Mouse (Mus musculus) hindbrain, embryonic 12.5 days (tissue): ENCODE data around the gene Crct1. TPM values are rescaled to one million over a fixed set of nuclear protein-coding genes. Genes with fewer than 3 reads are reported as not detected.

Source experiments
- ATAC-seq: fragments of 200-750 bp; cut with Nextera tagmentation; 2 replicates; pipeline ENCODE4 v1.8.0; 2017; ENCODE audit warnings: moderate TSS enrichment; ENCODE audit not compliant: low FRiP score
- H3K27ac ChIP-seq: fragments of 300-500 bp; sonication (generic); 2 replicates; pipeline ENCODE4 v1.5.1; 2016; ENCODE audit warnings: mild to moderate bottlenecking
- H3K27me3 ChIP-seq: fragments of 300-500 bp; sonication (generic); 2 replicates; pipeline ENCODE4 v1.6.1; 2016; ENCODE audit warnings: mild to moderate bottlenecking
- H3K36me3 ChIP-seq: fragments of 300-500 bp; sonication (generic); 2 replicates; pipeline ENCODE4 v1.6.1; 2016; ENCODE audit warnings: mild to moderate bottlenecking
- H3K4me1 ChIP-seq: fragments of 300-500 bp; sonication (generic); 2 replicates; pipeline ENCODE4 v1.6.1; 2016
- H3K4me2 ChIP-seq: fragments of 300-500 bp; sonication (generic); replicated peaks from 2 replicates; pipeline ENCODE4 v1.6.1; 2016; ENCODE audit warnings: mild to moderate bottlenecking
- H3K4me3 ChIP-seq: fragments of 300-500 bp; sonication (generic); 2 replicates; pipeline ENCODE4 v1.5.1; 2016; ENCODE audit warnings: mild to moderate bottlenecking
- H3K9ac ChIP-seq: fragments of 300-500 bp; sonication (generic); 2 replicates; pipeline ENCODE4 v1.6.1; 2016; ENCODE audit warnings: mild to moderate bottlenecking, moderate library complexity
- H3K9me3 ChIP-seq: fragments of 300-500 bp; sonication (generic); replicated peaks from 2 replicates; pipeline ENCODE4 v1.6.1; 2016; ENCODE audit warnings: mild to moderate bottlenecking
- WGBS: fragments of 180-500 bp; shearing (Covaris S2); methylation state at CpG from one replicate; pipeline ENCODE4 v1.1.7; 2016; 5-methylcytosine and 5-hydroxymethylcytosine counted together
- polyA plus RNA-seq: library from polyadenylated mRNA; unstranded; fragments of >200 nt; fragmentation: Nextera tagmentation; extraction: Ambion mirVana; gene quantifications from 2 replicates; pipeline ENCODE4 v1.2.1, GENCODE M21; 2016

The Crct1 gene
- polyA plus RNA-seq, 1 experiment from 2014 or later, result 0.41 TPM

DNA sequence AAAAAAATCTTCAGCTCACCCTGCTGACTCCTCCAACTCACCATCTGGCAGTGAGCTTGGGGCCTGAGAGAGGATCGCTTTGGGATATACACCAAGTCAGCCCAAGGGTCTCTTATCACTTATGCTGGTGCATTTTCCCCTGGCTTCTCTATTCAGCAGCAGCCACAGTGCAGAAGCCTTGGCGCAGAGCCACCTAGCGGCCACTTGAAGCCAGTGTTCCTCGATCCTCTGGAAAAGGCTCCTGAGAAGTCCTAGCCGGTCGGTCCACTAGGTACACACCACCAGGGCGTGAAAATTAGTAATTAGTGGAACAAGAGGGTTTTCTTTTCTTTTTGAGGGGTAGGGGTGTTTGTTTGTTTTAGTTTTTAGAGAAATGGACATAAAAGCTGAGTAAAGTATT is 16.8 kb downstream of the Crct1 start:
- peak; percentile 81 for ATAC-seq
- no peak overlapping the region for H3K4me2 ChIP-seq
- no peak overlapping the region for H3K4me3 ChIP-seq
- H3K27ac ChIP-seq, result no peak overlapping the region
- H3K36me3 ChIP-seq, result no peaks in the 10 kb centered on the region
- no peaks in the 10 kb centered on the region for H3K9me3 ChIP-seq
- H3K27me3 ChIP-seq, result no peaks in the 10 kb centered on the region
- H3K4me1 ChIP-seq, result no peaks in the 10 kb centered on the region
- 7% methylated on average over 7 of the region's 7 CpGs for WGBS
- H3K9ac ChIP-seq, result no peak overlapping the region

DNA sequence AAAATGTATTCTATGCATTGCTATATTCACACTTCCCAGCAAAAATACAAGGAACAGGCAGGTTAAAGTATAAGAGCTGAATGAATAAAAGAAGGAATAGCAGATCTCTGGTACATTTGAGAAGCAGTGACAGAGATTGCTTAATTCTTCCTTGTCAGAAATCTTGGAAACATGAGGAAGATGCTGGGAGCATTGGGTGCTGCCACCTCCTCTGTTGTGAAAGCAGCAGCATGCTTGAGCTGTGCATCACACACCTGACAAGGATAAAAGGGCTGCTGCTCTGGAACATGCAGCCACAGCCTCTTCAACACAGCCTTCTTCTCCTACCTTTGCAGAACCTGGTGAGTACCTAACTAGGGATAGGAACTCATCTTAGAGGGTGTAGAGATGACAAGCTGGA is 23.6 kb downstream of the Crct1 start, which contains the start of gene Lce3f:
TSS of gene Lce3f (plus strand) at position 301 of the 400 bp plus-strand sequence.
- Histone ChIP-seq H3K9ac (no peak within 1 kb of the TSS), H3K36me3 (no peaks in the 10 kb centered on the region), H3K9me3 (no peaks in the 10 kb centered on the region), H3K4me3 (no peak within 1 kb of the TSS), H3K27ac (no peak within 1 kb of the TSS), H3K27me3 (no peaks in the 10 kb centered on the region), H3K4me2 (no peak within 1 kb of the TSS), H3K4me1 (no peaks in the 10 kb centered on the region)
- ATAC-seq, result no peak

DNA sequence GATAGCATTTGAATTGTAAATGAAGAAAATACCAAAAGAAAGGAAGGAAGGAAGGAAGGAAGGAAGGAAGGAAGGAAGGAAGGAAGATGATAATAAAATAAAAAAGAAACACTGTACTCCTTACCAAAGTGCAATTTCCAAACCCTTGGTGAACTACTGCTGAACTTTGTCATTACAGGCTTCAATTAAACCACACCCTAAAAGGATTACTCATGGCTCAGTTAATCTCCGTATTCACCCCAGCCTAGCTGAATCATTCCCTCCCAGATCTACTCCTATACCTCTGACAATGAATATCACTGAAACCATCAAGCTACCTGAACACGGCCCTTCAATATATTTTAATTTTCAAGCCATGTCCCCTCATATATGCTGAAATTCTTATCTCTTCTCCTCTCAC is 37.0 kb downstream of the Crct1 start:
- no peaks in the 10 kb centered on the region for H3K4me1 ChIP-seq
- H3K4me2 ChIP-seq, result no peak overlapping the region
- no peaks in the 10 kb centered on the region for H3K27me3 ChIP-seq
- H3K4me3 ChIP-seq, result no peak overlapping the region
- no peaks in the 10 kb centered on the region for H3K9me3 ChIP-seq
- H3K9ac ChIP-seq, result no peak overlapping the region
- no peak overlapping the region for H3K27ac ChIP-seq
- 82% methylated on average over 2 of the region's 2 CpGs for WGBS
- no peak for ATAC-seq
- H3K36me3 ChIP-seq, result no peaks in the 10 kb centered on the region

DNA sequence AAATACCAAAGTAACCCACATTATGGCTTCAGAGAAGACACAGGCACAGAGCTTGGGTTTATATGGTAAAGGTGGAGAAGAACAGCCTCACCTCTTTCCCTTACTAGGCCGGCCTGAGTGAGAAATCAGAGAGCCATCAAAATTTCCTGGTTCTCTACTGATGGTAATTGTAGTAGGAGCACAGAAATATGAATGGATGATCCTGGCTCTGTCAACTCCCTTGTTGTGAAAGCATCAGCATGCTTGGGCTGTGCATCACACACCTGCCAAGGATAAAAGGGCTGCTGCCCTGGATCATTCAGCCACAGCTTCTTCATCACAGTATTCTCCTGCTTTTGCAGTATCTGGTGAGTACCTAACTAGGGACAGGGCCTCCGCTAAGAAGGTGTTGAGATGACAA is 48.7 kb downstream of the Crct1 start, which contains the start of gene Lce3e:
TSS of gene Lce3e (plus strand) at position 301 of the 400 bp plus-strand sequence.
- H3K36me3 ChIP-seq, result no peaks in the 10 kb centered on the region
- H3K4me3 ChIP-seq, result no peak within 1 kb of the TSS
- H3K9ac ChIP-seq, result no peak within 1 kb of the TSS
- no peaks in the 10 kb centered on the region for H3K4me1 ChIP-seq
- no peak within 1 kb of the TSS for H3K4me2 ChIP-seq
- ATAC-seq, result no peak
- no peaks in the 10 kb centered on the region for H3K9me3 ChIP-seq
- H3K27ac ChIP-seq, result no peak within 1 kb of the TSS
- no peaks in the 10 kb centered on the region for H3K27me3 ChIP-seq
- WGBS, result 89% methylated on average over 2 of the region's 2 CpGs

Other genes with a start within 250 kb of the Crct1 start
- not detected in 2 replicates for gene Lce1i, start 236.8 kb downstream of the Crct1 start, polyA plus RNA-seq
- not detected in 2 replicates for gene Lce1j, start 225.2 kb downstream of the Crct1 start, polyA plus RNA-seq
- gene Lce1k, start 207.8 kb downstream of the Crct1 start, polyA plus RNA-seq, result not detected in 2 replicates
- not detected in 2 replicates for gene Kprp, start 188.4 kb downstream of the Crct1 start, polyA plus RNA-seq
- gene Lce1l, start 164.4 kb downstream of the Crct1 start, polyA plus RNA-seq, result not detected in 2 replicates
- gene 2310050C09Rik, start 145.5 kb downstream of the Crct1 start, polyA plus RNA-seq, result not detected in 2 replicates
- not detected in 2 replicates for gene Lce3a, start 89.5 kb downstream of the Crct1 start, polyA plus RNA-seq
- not detected in 2 replicates for gene Lce3b, start 82.7 kb downstream of the Crct1 start, polyA plus RNA-seq
- gene Lce3c, start 71.2 kb downstream of the Crct1 start, polyA plus RNA-seq, result not detected in 2 replicates
- gene Lce3d, start 58.3 kb downstream of the Crct1 start, polyA plus RNA-seq, result not detected in 2 replicates
- not detected in 2 replicates for gene Lce3e, start 48.6 kb downstream of the Crct1 start, polyA plus RNA-seq
- 0.42 TPM in 1 of 2 replicates, not detected in the other for gene Lce3f, start 23.5 kb downstream of the Crct1 start, polyA plus RNA-seq
- not detected in 2 replicates for gene Lce1m, start 3.4 kb upstream of the Crct1 start, polyA plus RNA-seq
- not detected in 2 replicates for gene Gm4858, start 53.1 kb upstream of the Crct1 start, polyA plus RNA-seq
- gene Crnn, start 129.1 kb upstream of the Crct1 start, polyA plus RNA-seq, result not detected in 2 replicates
- not detected in 2 replicates for gene Flg2, start 181.6 kb upstream of the Crct1 start, polyA plus RNA-seq